Mouse (Mus musculus) lung, postnatal 4 days (tissue): ENCODE measurements around the gene Rhod.
"Not testable (repeated sequence)": the region's sequence is repeated elsewhere in the genome, so short reads cannot be mapped to it uniquely, and the experiment has no call there.

Experiments used
- DNase-seq, 2 experiments: peaks; one replicate each; pipeline ENCODE4 v3.0.0; 2021

Gene Rhod

GRCm38 (mm10) chr19:4439161-4439801 is at the start of gene Rhod:
TSS of gene Rhod (minus strand) at chr19:4439432.
- peak; percentile 82 to 83 for DNase-seq

- peak; percentile 37 to 53 for DNase-seq
These were observed 48.6 kb upstream of the Rhod start for GRCm38 (mm10) chr19:4487877-4488276.

- DNase-seq = no peak
These were observed 45.8 kb upstream of the Rhod start for GRCm38 (mm10) chr19:4485006-4485405.

- DNase-seq = no peak
These were observed 43.1 kb upstream of the Rhod start for GRCm38 (mm10) chr19:4482111-4482859.

GRCm38 (mm10) chr19:4481326-4481725 is 42.1 kb upstream of the Rhod start:
- DNase-seq = no peak

GRCm38 (mm10) chr19:4480041-4480440 is 40.8 kb upstream of the Rhod start:
- DNase-seq = no peak

GRCm38 (mm10) chr19:4478190-4478516 is 38.9 kb upstream of the Rhod start:
- DNase-seq = peak in 1 of 2 experiments; percentile 22

GRCm38 (mm10) chr19:4477345-4478189 is 38.3 kb upstream of the Rhod start, which contains the start of gene Syt12:
TSS of gene Syt12 (minus strand) at chr19:4477447.
- DNase-seq = peak; percentile 69 to 75

GRCm38 (mm10) chr19:4476601-4477257 is 37.5 kb upstream of the Rhod start:
- DNase-seq = peak; percentile 51 to 60

- no peak for DNase-seq
These were observed 36.1 kb upstream of the Rhod start for GRCm38 (mm10) chr19:4475224-4475925.

- no peak for DNase-seq
These were observed 35.5 kb upstream of the Rhod start for GRCm38 (mm10) chr19:4474739-4475138.

GRCm38 (mm10) chr19:4473549-4473948 is 34.3 kb upstream of the Rhod start:
- no peak for DNase-seq

- DNase-seq = no peak
These were observed 29.1 kb upstream of the Rhod start for GRCm38 (mm10) chr19:4468363-4468762.

GRCm38 (mm10) chr19:4464666-4465065 is 25.4 kb upstream of the Rhod start:
- no peak for DNase-seq

GRCm38 (mm10) chr19:4461981-4462380 is 22.7 kb upstream of the Rhod start:
- DNase-seq = no peak

GRCm38 (mm10) chr19:4456227-4456626 is 17.0 kb upstream of the Rhod start:
- peak; percentile 46 to 73 for DNase-seq

GRCm38 (mm10) chr19:4455071-4455800 is 16.0 kb upstream of the Rhod start:
- DNase-seq = no peak

GRCm38 (mm10) chr19:4454040-4454439 is 14.8 kb upstream of the Rhod start:
- not testable (repeated sequence) for DNase-seq

GRCm38 (mm10) chr19:4452525-4452924 is 13.3 kb upstream of the Rhod start:
- no peak for DNase-seq

- DNase-seq = no peak
These were observed 12.7 kb upstream of the Rhod start for GRCm38 (mm10) chr19:4451965-4452364.

GRCm38 (mm10) chr19:4451098-4451497 is 11.9 kb upstream of the Rhod start:
- no peak for DNase-seq

- DNase-seq = no peak
These were observed 11.4 kb upstream of the Rhod start for GRCm38 (mm10) chr19:4450666-4451065.
